Mouse (Mus musculus) testis, adult 2 months (tissue): ENCODE measurements around the gene Adam1b.

Experiments used
- CTCF ChIP-seq: fragments of 200-500 bp; IDR thresholded peaks from 2 replicates; pipeline ENCODE4 v1.5.1; 2012; ENCODE audit warnings: low read depth, mild to moderate bottlenecking, inconsistent platforms, low read length, moderate library complexity; ENCODE audit not compliant: control insufficient read depth, insufficient read depth, insufficient replicate concordance
- POLR2A ChIP-seq: fragments of 200-500 bp; IDR thresholded peaks from 2 replicates; pipeline ENCODE4 v1.6.1; 2012; ENCODE audit warnings: low read depth, mild to moderate bottlenecking, inconsistent platforms, low read length, moderate library complexity; ENCODE audit not compliant: control insufficient read depth

DNA sequence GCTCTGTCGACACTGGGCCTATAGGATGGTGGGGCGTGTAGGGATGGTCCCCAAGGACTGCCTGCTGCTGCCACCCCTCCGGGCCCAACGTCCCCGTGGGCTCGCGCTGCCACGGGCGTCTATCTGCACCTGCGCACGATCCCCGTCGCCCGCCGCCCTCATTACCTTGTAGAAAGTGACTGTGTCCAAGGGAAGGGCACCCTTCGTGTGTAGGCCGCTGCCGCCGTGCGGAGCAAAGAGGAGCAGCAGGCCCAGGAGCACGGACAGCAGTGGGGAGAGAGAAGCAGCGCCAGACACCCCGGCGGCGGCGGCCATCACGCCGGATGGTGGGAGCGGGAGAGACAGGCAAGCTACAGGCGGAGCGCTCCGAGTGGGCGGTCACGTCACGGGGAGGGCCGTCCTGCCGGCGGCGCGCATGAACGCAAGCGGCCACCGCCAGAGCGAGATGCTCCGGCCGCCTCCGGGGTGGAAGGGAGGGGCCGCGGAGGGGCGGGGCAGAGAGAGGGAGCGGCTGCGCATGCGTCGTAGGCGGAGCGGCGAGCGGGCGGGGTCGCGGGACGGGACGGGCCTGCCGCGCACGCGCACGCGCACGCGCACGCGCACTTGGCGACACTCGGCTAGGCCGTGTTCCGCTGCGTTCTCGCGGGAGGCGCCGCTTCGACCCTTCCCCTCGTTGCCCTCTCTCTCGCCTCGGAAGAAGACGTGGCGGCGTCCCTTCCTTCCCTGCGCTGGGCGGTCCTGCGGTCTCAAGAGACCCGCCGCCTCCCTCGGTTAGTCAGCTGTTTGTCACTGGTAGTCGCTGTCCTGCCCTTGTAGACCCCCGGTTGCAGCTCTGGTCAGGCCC is 51.0 kb downstream of the Adam1b start, which contains the start of gene Erp29:
- TF ChIP-seq CTCF, result no peak
- TF ChIP-seq POLR2A, result peak; percentile 100
